In the genomic region with DNA sequence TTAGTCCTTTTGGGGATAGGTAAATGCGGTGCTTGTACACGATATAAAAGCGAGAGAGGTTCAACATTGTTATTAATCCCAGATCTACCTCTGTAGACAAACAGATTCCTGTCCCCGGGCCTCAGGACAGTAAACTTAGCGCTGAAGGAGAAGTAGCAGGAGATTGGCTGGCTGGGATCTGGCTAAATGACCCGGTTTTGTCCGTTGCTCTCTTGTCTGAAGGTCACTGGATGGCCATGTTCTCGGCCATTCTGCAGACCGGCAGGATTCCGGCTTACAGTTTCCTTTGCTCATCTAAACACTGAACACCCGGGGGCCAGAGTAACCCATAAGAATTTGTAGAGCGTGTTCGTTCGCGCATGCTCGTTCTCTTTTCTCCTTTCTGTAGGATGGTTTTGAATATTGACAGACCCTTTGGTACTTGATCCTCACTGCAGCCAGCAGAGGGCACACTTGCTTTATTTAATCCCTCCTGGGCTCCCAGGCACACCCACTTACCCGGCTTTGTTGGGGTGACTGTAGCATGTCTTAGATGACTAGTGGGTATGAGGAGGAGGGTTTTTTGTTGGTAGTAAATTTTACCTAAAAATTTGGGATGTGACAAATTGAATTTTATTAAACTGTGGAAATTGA, we compare ENCODE assay signal across 8 mouse cellular contexts. TPM values are rescaled to one million over a fixed set of nuclear protein-coding genes. Genes with fewer than 3 reads are reported as not detected.
A peak's percentile ranks its signal among the peaks of the same experiment; 100 is the strongest.
DNase-seq lines count a peak whose midpoint lies in the region; ATAC-seq lines count a peak whose summit lies in the region.

No protein-coding gene starts in this region.

- WGBS in forebrain, embryonic 11.5 days: 17% methylated on average over 17 of the region's 17 CpGs
- 18% methylated on average over 17 of the region's 17 CpGs for WGBS in heart, embryonic 16.5 days
- 16% methylated on average over 17 of the region's 17 CpGs for WGBS in liver, embryonic 13.5 days (ENCODE audit: insufficient replicate concordance)

- H3K4me1 ChIP-seq in forebrain, embryonic 11.5 days (replicated peaks; ENCODE audit: control insufficient read depth, insufficient read depth, low read length): peaks cover 13% of the 10 kb centered on the region; the same call in 1 of the 2 replicates
- H3K4me1 ChIP-seq in heart, embryonic 16.5 days (ENCODE audit: control insufficient read depth, insufficient read depth, low read length): peaks cover 9% of the 10 kb centered on the region
- peaks cover 7% of the 10 kb centered on the region for H3K4me1 ChIP-seq in liver, embryonic 13.5 days (replicated peaks)

- no peaks in the 10 kb centered on the region for H3K9me3 ChIP-seq in forebrain, embryonic 11.5 days (ENCODE audit: control insufficient read depth, low read length)
- no peaks in the 10 kb centered on the region for H3K9me3 ChIP-seq in heart, embryonic 16.5 days (replicated peaks; ENCODE audit: control insufficient read depth, low read length)
- no peaks in the 10 kb centered on the region for H3K9me3 ChIP-seq in liver, embryonic 13.5 days (replicated peaks)

- DNase-seq in CD4-positive, CD25-positive, alpha-beta regulatory T cell, adult 2 months (ENCODE audit: low read depth, low spot score): peak; percentile 93
- DNase-seq in c-Kit-negative CD71-positive TER-119-positive erythroid progenitor cells, embryonic 14.5 days (ENCODE audit: low read depth, low spot score): peak; percentile 5
- DNase-seq in forebrain, embryonic 11.5 days (ENCODE audit: low spot score): peak; percentile 94
- peak; percentile 85 for DNase-seq in kidney, postnatal 14 days
- DNase-seq in liver, embryonic 13.5 days: peak; percentile 38
- peak; percentile 64 to 82 for DNase-seq in natural killer cell, adult 2 months (ENCODE audit: low spot score in 2 of 2)
- DNase-seq in splenic B cell, adult 2 months (ENCODE audit: low read depth, low spot score): peak; percentile 92

- no peaks in the 10 kb centered on the region for H3K27me3 ChIP-seq in forebrain, embryonic 11.5 days (ENCODE audit: control insufficient read depth, insufficient read depth, low read length)
- H3K27me3 ChIP-seq in heart, embryonic 16.5 days (ENCODE audit: control insufficient read depth, insufficient read depth, low read length): no peaks in the 10 kb centered on the region
- H3K27me3 ChIP-seq in liver, embryonic 13.5 days: peaks cover 23% of the 10 kb centered on the region
- H3K27me3 ChIP-seq in splenic B cell, adult 2 months (ENCODE audit: control insufficient read depth, insufficient read depth, low read length, poor library complexity, severe bottlenecking): no peaks in the 10 kb centered on the region

- peak; percentile 63; the same call in 1 of the 2 replicates for ATAC-seq in forebrain, embryonic 11.5 days (replicated peaks; ENCODE audit: low FRiP score)
- peak; percentile 46; the same call in 1 of the 2 replicates for ATAC-seq in heart, embryonic 16.5 days (replicated peaks; ENCODE audit: extremely low read depth, insufficient read depth, low FRiP score)
- 0 out of 2 replicates have a peak, but pooled peaks have one; percentile 63 for ATAC-seq in liver, embryonic 13.5 days (ENCODE audit: low read depth)

- H3K36me3 ChIP-seq in forebrain, embryonic 11.5 days (ENCODE audit: control insufficient read depth, insufficient read depth, low read length): no peaks in the 10 kb centered on the region
- H3K36me3 ChIP-seq in heart, embryonic 16.5 days (ENCODE audit: control insufficient read depth, insufficient read depth): no peaks in the 10 kb centered on the region
- H3K36me3 ChIP-seq in liver, embryonic 13.5 days: no peaks in the 10 kb centered on the region
- no peaks in the 10 kb centered on the region for H3K36me3 ChIP-seq in splenic B cell, adult 2 months (ENCODE audit: control insufficient read depth, insufficient read depth, low read length, poor library complexity, severe bottlenecking)

- peak overlapping the region; percentile 27 for H3K4me3 ChIP-seq in forebrain, embryonic 11.5 days (ENCODE audit: low read depth, low read length)
- peak overlapping the region; percentile 43 for H3K4me3 ChIP-seq in heart, embryonic 16.5 days (ENCODE audit: low read length)
- H3K4me3 ChIP-seq in liver, embryonic 13.5 days (replicated peaks): peak overlapping the region; percentile 20

- H3K27ac ChIP-seq in forebrain, embryonic 11.5 days (ENCODE audit: low read depth, low read length): no peak overlapping the region
- H3K27ac ChIP-seq in heart, embryonic 16.5 days (ENCODE audit: low read length): no peak overlapping the region
- no peak overlapping the region for H3K27ac ChIP-seq in liver, embryonic 13.5 days

- H3K4me2 ChIP-seq in forebrain, embryonic 11.5 days (ENCODE audit: low read depth, low read length, severe bottlenecking): peak overlapping the region; percentile 58
- peak overlapping the region; percentile 71 for H3K4me2 ChIP-seq in heart, embryonic 16.5 days (ENCODE audit: low read depth, low read length)
- H3K4me2 ChIP-seq in liver, embryonic 13.5 days: peak overlapping the region; percentile 29; the same call in 1 of the 2 replicates

- peak overlapping the region; percentile 61 for H3K9ac ChIP-seq in forebrain, embryonic 11.5 days (ENCODE audit: low read length)
- H3K9ac ChIP-seq in heart, embryonic 16.5 days (ENCODE audit: low read length): peak overlapping the region; percentile 63; the same call in 1 of the 2 replicates
- no peak overlapping the region for H3K9ac ChIP-seq in liver, embryonic 13.5 days

RNA-seq across cellular contexts. Expression of gene Enc1, which starts 6.0 kb away (rescaled TPM):
- 17.9 and 20.8 TPM in 2 replicates for polyA plus RNA-seq in forebrain, embryonic 11.5 days (2014; fragmentation: Nextera tagmentation; extraction: Ambion mirVana)
- polyA plus RNA-seq in heart, embryonic 16.5 days (2015; fragmentation: Nextera tagmentation; extraction: Ambion mirVana): 4.7 and 4.9 TPM in 2 replicates
- polyA plus RNA-seq in liver, embryonic 13.5 days (2015; fragmentation: Nextera tagmentation; extraction: Ambion mirVana): 0.75 and 0.81 TPM in 2 replicates

RNA-seq across cellular contexts. Expression of gene Hexb, which starts 36.7 kb away (rescaled TPM):
- 20.3 and 22.2 TPM in 2 replicates for polyA plus RNA-seq in forebrain, embryonic 11.5 days (2014; fragmentation: Nextera tagmentation; extraction: Ambion mirVana)
- polyA plus RNA-seq in heart, embryonic 16.5 days (2015; fragmentation: Nextera tagmentation; extraction: Ambion mirVana): 37.0 and 46.5 TPM in 2 replicates
- 16.0 and 20.4 TPM in 2 replicates for polyA plus RNA-seq in liver, embryonic 13.5 days (2015; fragmentation: Nextera tagmentation; extraction: Ambion mirVana)

Comparison
In these comparisons a context has a peak if more than half of its experiments do, and no peak if none do; other contexts are left out.
1. DNase-seq: peak in every context shown above with its lines; median percentile 94 in forebrain, embryonic 11.5 days; 93 in CD4-positive, CD25-positive, alpha-beta regulatory T cell, adult 2 months; 92 in splenic B cell, adult 2 months; 85 in kidney, postnatal 14 days; 73 in natural killer cell, adult 2 months; 38 in liver, embryonic 13.5 days; 5 in c-Kit-negative CD71-positive TER-119-positive erythroid progenitor cells, embryonic 14.5 days.